Mouse (Mus musculus): ENCODE results near the gene Mark2.

GRCm38 (mm10) chr19:7304801-7305200, 36.9 kb downstream of the Mark2 start:
- no peak for TF ChIP-seq CTCF (IDR thresholded peaks at IDR 0.05; ENCODE audit: borderline replicate concordance, insufficient read depth, low read length)
- TF ChIP-seq POLR2A (IDR thresholded peaks at IDR 0.05; ENCODE audit: low read depth, low read length) = no peak

All from embryonic fibroblast, embryonic 13.5 days (primary cell).